Mouse (Mus musculus): ENCODE measurements at regions not wholly inside any gene's neighbourhood (a gene's known extent, or its start where the extent isn't known, plus 50 kb on each side); places are given as distances from the start of the nearest gene placed in this dataset.

DNA sequence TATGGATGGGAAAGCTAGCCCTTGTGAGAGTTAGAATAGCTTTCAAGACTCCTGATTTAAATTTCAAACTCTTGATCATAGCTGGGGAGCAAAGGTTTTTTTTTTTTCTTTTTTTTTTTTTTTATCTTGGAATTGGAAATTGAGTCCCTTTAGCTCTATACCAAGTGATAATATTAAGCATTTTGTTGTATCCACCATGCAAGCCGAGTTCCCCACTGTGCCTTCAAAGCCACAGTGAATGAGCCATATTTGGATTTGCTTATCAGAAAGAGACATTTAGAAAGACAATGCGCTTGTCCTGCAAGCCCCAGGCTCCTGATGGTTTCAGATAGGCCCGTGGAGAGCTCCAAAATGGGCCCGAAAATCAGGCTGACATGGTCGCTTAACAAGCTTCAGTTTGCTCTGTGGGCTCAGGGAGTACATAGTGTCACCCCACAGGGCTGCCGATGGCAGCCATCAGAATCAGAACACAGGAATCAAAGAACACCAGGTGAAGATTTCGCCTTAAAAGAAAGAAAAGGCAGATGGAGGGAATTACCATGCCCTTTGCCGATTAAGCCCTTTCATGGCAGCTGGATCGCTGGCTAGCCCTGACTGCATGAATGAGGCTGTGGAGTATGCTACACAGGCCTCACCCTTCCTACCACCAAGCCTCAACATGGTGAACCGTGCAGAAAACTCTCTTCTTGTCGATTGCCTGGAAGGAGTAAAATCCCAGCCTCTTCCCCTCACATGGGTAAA lies 351.0 kb upstream of the Tenm3 start:
- intact Hi-C loops (cut with DNase I), result no loop called here
- Histone ChIP-seq H3K27ac (no peak overlapping the region), H3K4me3 (no peak overlapping the region)
- TF ChIP-seq CTCF (IDR thresholded peaks at IDR 0.05), result no peak
- DNase-seq (ENCODE audit: extremely low spot score in 1 of 2, low spot score in 2 of 2), result no peak

DNA sequence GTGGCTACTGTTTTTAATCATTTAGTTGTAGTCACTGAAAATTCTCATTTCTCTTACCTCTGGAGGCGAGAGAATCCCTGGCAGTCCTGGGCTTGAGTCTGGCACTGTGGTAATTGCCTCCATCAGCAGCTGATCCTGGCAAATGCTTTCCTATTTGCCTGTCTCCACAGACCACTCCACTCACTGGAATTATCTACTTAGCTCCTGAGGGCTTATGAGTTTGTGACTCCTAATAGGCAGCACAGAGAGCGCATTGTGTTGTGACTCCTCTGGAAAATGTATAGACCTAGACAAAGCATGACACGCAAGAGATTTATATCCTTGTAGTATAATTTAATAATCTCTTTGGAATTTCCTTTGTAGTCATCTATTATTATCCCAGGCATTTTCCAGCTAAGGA lies 343.1 kb upstream of the Tenm3 start:
- intact Hi-C loops (cut with DNase I), result no loop called here
- no peak for TF ChIP-seq CTCF (IDR thresholded peaks at IDR 0.05)
- no peak overlapping the region for H3K27ac ChIP-seq
- DNase-seq (ENCODE audit: extremely low spot score in 1 of 2, low spot score in 2 of 2), result no peak
- H3K4me3 ChIP-seq, result no peak overlapping the region

- Histone ChIP-seq H3K27ac (no peak overlapping the region), H3K4me3 (no peak overlapping the region)
- no peak for DNase-seq (ENCODE audit: extremely low spot score in 1 of 2, low spot score in 2 of 2)
- no peak for TF ChIP-seq CTCF (IDR thresholded peaks at IDR 0.05)
- intact Hi-C loops (cut with DNase I), result no loop called here
Measured at GRCm38 (mm10) chr8:49175386-49175785, 331.6 kb upstream of the Tenm3 start.

DNA sequence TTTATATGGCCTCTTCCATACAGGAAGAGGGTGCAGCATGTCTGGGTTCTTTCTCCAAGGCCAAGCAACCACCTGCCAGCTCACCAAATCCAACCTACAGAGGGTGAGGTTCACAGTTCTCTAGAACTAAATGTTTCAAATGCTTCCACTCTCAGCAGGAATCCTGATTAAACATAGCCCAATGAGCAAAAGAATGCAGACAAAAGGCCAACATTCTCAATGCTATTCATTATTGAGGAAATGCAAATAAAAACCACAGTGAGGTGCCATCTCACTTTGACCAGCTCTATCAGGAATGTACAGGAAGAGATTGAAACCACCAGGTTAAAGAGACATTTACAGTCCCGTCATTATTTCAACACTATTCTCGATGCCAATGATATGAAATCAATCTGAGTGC lies 331.2 kb upstream of the Tenm3 start:
- no peak overlapping the region for H3K27ac ChIP-seq
- no peak overlapping the region for H3K4me3 ChIP-seq
- no peak for TF ChIP-seq CTCF (IDR thresholded peaks at IDR 0.05)
- DNase-seq (ENCODE audit: extremely low spot score in 1 of 2, low spot score in 2 of 2), result no peak
- intact Hi-C loops (cut with DNase I), result no loop called here

- DNase-seq (ENCODE audit: extremely low spot score in 1 of 2, low spot score in 2 of 2), result no peak
- Histone ChIP-seq H3K27ac (no peak overlapping the region), H3K4me3 (no peak overlapping the region)
- TF ChIP-seq CTCF (IDR thresholded peaks at IDR 0.05), result no peak
- intact Hi-C loops (cut with DNase I), result no loop called here
Measured at GRCm38 (mm10) chr8:49159318-49159717, 315.6 kb upstream of the Tenm3 start.

DNA sequence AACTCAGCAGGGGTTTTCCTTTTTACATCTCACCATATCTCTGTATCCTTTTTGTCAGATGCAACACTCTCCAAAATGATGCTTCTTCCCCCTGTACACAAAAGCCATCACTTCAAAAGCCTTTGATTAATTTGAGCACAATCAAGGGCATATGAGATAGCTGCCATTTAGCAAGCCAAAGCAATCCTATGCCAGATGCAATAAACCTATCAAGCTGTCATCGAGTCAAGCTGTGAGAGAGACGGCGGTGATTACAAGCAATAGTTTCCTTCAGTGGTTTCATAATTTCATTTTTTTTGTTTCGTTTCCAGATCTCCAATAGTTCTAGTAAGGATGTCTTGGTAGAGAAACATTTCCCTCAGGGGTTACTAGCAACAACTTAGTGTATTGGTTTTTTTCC lies 314.4 kb upstream of the Tenm3 start:
- Histone ChIP-seq H3K27ac (no peak overlapping the region), H3K4me3 (no peak overlapping the region)
- no peak for DNase-seq (ENCODE audit: extremely low spot score in 1 of 2, low spot score in 2 of 2)
- TF ChIP-seq CTCF (IDR thresholded peaks at IDR 0.05), result no peak
- intact Hi-C loops (cut with DNase I), result no loop called here

DNA sequence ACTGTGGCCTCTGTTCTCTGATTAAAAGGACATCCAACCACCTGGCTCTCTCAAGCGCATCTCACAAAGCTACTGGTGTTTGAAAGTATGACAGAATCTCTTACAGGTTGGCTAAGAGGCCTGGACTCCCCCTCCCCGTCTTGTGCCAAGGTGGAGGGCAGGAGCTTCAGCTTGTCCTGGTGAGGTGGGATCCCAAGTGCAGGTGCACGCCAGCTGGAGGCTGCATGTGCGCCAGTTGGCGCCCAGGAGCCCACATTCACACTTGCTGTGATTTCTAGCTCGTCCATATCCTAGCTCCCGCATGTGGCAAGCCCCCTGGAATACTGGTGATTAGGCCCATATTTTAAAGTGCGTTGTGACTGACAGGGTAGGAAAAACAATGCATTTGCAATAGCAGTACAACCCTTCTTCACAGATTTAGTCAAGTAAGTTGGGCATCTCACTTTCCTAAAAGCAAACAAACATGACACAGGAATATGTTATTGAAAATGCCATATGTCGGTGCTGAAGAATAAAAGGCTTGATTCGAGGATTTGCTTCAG lies 292.8 kb upstream of the Tenm3 start:
- no peak overlapping the region for H3K27ac ChIP-seq
- no peak for DNase-seq (ENCODE audit: extremely low spot score in 1 of 2, low spot score in 2 of 2)
- H3K4me3 ChIP-seq, result no peak overlapping the region
- intact Hi-C loops (cut with DNase I), result no loop called here
- TF ChIP-seq CTCF (IDR thresholded peaks at IDR 0.05), result no peak

DNA sequence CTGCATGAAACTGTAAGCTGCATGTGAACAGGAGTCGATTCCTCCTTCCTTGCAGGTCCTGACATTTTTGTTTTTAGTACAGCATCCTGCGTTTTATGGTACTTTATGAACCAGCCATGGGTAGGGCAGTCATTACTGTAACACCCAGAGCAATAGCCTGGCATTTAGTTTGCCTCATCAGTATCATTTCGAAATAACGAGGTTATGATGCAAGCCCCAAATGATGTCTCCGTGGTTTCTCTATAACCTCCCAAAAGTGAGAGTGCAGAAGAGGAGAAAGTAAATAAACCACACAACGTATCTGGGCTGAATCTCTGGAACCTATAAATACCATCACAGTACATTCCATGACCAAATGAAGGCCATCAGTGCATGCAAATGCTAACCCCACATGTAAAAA lies 265.3 kb upstream of the Tenm3 start:
- intact Hi-C loops (cut with DNase I), result no loop called here
- H3K27ac ChIP-seq, result no peak overlapping the region
- DNase-seq (ENCODE audit: extremely low spot score in 1 of 2, low spot score in 2 of 2), result no peak
- H3K4me3 ChIP-seq, result no peak overlapping the region
- no peak for TF ChIP-seq CTCF (IDR thresholded peaks at IDR 0.05)

DNA sequence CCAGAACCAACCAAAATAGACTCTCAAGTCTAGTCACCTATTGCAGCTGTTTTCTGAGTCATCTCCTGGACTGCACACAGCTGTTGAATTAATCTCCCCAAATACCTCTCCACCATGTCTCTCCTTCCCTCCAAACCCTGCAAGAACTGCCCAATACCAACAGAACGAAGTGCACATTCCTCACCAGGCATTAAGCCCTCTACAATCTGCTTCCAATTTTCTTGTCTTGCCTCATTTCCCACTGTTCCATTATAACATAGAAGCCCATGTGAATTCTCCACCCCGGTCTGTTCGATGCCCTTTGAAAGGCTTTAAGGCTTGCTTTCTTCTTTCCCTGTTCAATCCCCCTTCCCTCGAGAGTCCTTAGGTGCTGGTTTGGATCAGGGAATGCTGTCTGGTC lies 264.9 kb upstream of the Tenm3 start:
- H3K4me3 ChIP-seq, result no peak overlapping the region
- no peak overlapping the region for H3K27ac ChIP-seq
- TF ChIP-seq CTCF (IDR thresholded peaks at IDR 0.05), result no peak
- intact Hi-C loops (cut with DNase I), result no loop called here
- DNase-seq (ENCODE audit: extremely low spot score in 1 of 2, low spot score in 2 of 2), result no peak

DNA sequence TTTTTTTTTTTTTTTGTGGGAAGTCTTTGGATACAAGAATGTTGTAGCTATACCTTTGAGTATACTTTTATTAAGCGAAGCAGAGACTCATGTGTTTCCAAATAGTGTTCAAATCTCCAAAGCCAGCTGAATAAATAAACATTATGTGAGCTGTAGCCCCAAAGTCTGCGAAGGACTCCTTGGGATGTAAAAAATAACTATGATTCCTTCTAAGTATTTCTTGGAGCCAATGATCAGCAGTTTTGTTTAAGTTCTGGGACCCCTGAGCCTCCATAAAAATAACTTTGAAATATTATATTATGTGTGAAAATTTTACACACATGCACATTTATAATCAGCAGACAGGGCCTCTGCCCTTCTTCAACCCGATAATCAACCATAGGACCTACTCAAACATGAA lies 262.8 kb upstream of the Tenm3 start:
- Histone ChIP-seq H3K27ac (no peak overlapping the region), H3K4me3 (no peak overlapping the region)
- DNase-seq (ENCODE audit: extremely low spot score in 1 of 2, low spot score in 2 of 2), result no peak
- TF ChIP-seq CTCF (IDR thresholded peaks at IDR 0.05), result no peak
- intact Hi-C loops (cut with DNase I), result no loop called here

- DNase-seq (ENCODE audit: extremely low spot score in 1 of 2, low spot score in 2 of 2), result no peak
- H3K4me3 ChIP-seq, result no peak overlapping the region
- no peak overlapping the region for H3K27ac ChIP-seq
- intact Hi-C loops (cut with DNase I), result no loop called here
- no peak for TF ChIP-seq CTCF (IDR thresholded peaks at IDR 0.05)
Measured at GRCm38 (mm10) chr8:49101156-49101555, 257.4 kb upstream of the Tenm3 start.

DNA sequence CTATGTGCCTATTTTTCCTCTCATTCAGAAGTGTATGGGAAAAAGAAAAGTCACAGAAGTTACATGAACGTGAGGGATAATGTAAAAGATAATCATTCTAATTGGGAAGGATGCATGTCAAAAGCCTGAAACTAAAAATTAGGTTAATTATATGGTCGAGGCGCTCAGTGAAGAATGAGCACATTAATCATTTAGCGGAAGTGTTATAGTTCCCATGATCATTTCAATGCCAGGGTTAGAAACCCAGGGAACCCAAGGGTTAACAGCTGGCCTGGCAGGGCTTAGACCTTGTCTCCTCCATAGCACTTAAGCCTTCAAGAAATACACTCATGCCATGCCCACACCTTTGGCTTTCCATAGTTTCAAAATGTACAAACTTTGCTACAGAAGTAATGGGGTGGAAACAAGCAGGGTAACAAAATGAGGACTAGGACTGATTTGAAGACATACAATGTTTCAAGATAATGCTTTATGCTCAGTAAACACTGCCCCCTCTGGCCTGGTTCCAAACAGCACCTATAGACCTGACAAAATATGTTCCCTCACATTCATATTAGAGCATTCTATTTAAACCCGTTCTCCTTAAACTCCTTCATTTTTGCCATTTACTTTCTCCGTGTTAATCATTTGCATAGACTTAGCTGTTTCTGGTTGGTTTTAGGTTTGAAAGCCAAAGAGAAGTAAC lies 240.6 kb upstream of the Tenm3 start:
- Histone ChIP-seq H3K27ac (no peak overlapping the region), H3K4me3 (no peak overlapping the region)
- DNase-seq (ENCODE audit: extremely low spot score in 1 of 2, low spot score in 2 of 2), result no peak
- intact Hi-C loops (cut with DNase I), result no loop called here
- TF ChIP-seq CTCF (IDR thresholded peaks at IDR 0.05), result no peak; the same call in 1 of the 2 replicates

DNA sequence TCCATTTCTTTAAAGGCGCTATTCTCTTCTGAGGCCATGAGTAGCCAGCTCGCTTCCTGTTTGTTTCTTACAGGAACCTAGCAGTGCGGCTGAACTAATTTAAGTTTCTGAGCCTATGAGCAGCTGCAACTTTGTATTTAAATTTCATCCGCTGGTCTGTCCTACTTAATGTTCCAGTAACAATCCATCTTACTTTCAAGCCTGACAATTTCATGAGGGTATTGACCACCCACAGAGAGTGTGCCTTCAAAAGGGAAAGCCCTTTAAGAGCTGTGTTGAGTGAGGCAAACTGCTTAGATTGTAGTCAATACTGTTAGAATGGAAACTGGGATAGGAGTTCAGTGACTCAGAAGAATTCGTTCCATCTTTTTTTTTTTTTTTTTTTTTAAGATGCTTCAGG lies 225.7 kb upstream of the Tenm3 start:
- no peak overlapping the region for H3K4me3 ChIP-seq
- no peak overlapping the region for H3K27ac ChIP-seq
- TF ChIP-seq CTCF (IDR thresholded peaks at IDR 0.05), result no peak
- no peak for DNase-seq (ENCODE audit: extremely low spot score in 1 of 2, low spot score in 2 of 2)
- intact Hi-C loops (cut with DNase I), result no loop called here

Measured in left cerebral cortex, adult 2 months (tissue).